Mouse (Mus musculus): ENCODE measurements around the gene Nbl1. TPM values are rescaled to one million over a fixed set of nuclear protein-coding genes. Genes with fewer than 3 reads are reported as not detected.
A peak's percentile ranks its signal among the peaks of the same experiment; 100 is the strongest.

Gene Nbl1
- polyA plus RNA-seq (2015; fragmentation: Nextera tagmentation; extraction: Ambion mirVana): 22.1 and 32.0 TPM in 2 replicates

GRCm38 (mm10) chr4:139092356-139093195, at the start of gene Nbl1:
Gene Nbl1, minus strand, starts transcription at chr4:139092993.
- Histone ChIP-seq H3K9ac (replicated peaks) (peak within 1 kb of the TSS; percentile 67), H3K4me2 (replicated peaks) (peak within 1 kb of the TSS; percentile 88), H3K36me3 (no peaks in the 10 kb centered on the region), H3K4me3 (replicated peaks) (peak within 1 kb of the TSS; percentile 53), H3K4me1 (replicated peaks) (peaks cover 23% of the 10 kb centered on the region), H3K27me3 (peaks cover 72% of the 10 kb centered on the region), H3K9me3 (no peaks in the 10 kb centered on the region), H3K27ac (peak within 1 kb of the TSS; percentile 55; the same call in 1 of the 2 replicates)
- under 1% methylated on average over 63 of the region's 105 CpGs for WGBS
- ATAC-seq: no peak

- H3K36me3 ChIP-seq: no peaks in the 10 kb centered on the region
- no peak overlapping the region for H3K4me3 ChIP-seq (replicated peaks)
- 73% methylated on average over 6 of the region's 6 CpGs for WGBS
- no peaks in the 10 kb centered on the region for H3K9me3 ChIP-seq
- peaks cover 5% of the 10 kb centered on the region; the same call in 1 of the 2 replicates for H3K4me1 ChIP-seq (replicated peaks)
- H3K4me2 ChIP-seq (replicated peaks): no peak overlapping the region
- no peak overlapping the region for H3K9ac ChIP-seq (replicated peaks)
- ATAC-seq: no peak
- no peak overlapping the region for H3K27ac ChIP-seq
- no peaks in the 10 kb centered on the region for H3K27me3 ChIP-seq
Observed at GRCm38 (mm10) chr4:139141785-139142184, 49.0 kb upstream of the Nbl1 start.

DNA sequence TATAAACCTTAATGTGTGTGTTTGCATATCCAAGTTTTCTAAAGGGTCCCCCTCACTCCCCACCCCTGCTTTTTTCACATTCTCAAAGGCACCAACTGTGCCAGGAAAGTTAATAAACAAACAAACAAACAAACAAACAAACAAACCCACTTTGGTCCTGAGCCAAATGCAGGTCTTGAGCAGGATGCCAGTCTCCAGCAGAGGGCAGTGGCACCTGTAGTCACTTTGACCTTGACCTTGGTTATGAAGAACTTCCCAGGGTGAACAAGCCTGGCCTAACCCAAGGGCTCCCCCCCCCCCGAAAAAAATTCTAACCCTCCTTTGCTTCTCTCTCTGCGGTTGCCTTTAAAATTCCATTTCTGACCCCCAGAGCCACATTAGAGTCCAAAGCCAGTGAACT, 47.5 kb upstream of the Nbl1 start:
- WGBS: 74% methylated on average over 2 of the region's 2 CpGs
- no peaks in the 10 kb centered on the region for H3K9me3 ChIP-seq
- no peak overlapping the region for H3K4me3 ChIP-seq (replicated peaks)
- no peaks in the 10 kb centered on the region for H3K27me3 ChIP-seq
- no peak overlapping the region for H3K4me2 ChIP-seq (replicated peaks)
- H3K9ac ChIP-seq (replicated peaks): no peak overlapping the region
- ATAC-seq: no peak
- H3K27ac ChIP-seq: no peak overlapping the region
- peaks cover 5% of the 10 kb centered on the region; the same call in 1 of the 2 replicates for H3K4me1 ChIP-seq (replicated peaks)
- no peaks in the 10 kb centered on the region for H3K36me3 ChIP-seq

DNA sequence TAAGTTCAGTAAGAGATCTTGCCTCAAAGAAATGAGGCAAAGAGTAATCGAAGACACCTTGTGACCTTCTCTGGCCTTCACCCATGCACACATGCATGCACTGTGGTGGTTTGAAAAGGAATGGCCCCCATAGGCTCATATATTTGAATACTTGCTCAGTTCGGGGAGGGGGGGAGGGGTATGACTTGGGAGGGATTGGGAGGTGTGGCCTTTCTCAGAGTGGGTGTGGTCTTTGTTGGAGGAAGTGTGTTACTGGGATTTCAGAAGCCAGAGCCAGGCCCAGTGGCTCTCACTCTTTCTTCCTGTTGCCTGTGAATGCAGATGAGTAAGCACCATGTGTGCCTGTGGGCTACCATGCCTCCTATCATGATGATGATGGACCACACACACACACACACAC, 43.2 kb upstream of the Nbl1 start:
- no peak overlapping the region for H3K9ac ChIP-seq (replicated peaks)
- H3K27ac ChIP-seq: no peak overlapping the region
- 82% methylated on average over 2 of the region's 2 CpGs for WGBS
- H3K36me3 ChIP-seq: no peaks in the 10 kb centered on the region
- H3K27me3 ChIP-seq: no peaks in the 10 kb centered on the region
- no peaks in the 10 kb centered on the region for H3K9me3 ChIP-seq
- H3K4me3 ChIP-seq (replicated peaks): no peak overlapping the region
- ATAC-seq: no peak
- H3K4me1 ChIP-seq (replicated peaks): peaks cover 6% of the 10 kb centered on the region
- no peak overlapping the region for H3K4me2 ChIP-seq (replicated peaks)

GRCm38 (mm10) chr4:139133109-139133508, 40.3 kb upstream of the Nbl1 start:
- Histone ChIP-seq H3K36me3 (no peaks in the 10 kb centered on the region), H3K4me1 (replicated peaks) (peaks cover 25% of the 10 kb centered on the region), H3K9ac (replicated peaks) (no peak overlapping the region), H3K4me2 (replicated peaks) (no peak overlapping the region), H3K4me3 (replicated peaks) (no peak overlapping the region), H3K9me3 (no peaks in the 10 kb centered on the region), H3K27me3 (no peaks in the 10 kb centered on the region), H3K27ac (no peak overlapping the region)
- no peak for ATAC-seq
- 84% methylated on average over 5 of the region's 5 CpGs for WGBS

GRCm38 (mm10) chr4:139131858-139132672, 39.3 kb upstream of the Nbl1 start:
- ATAC-seq: no peak
- 88% methylated on average over 14 of the region's 14 CpGs for WGBS
- H3K4me3 ChIP-seq (replicated peaks): peak overlapping the region; percentile 83

GRCm38 (mm10) chr4:139130701-139131549, 38.1 kb upstream of the Nbl1 start, which contains the start of gene Minos1:
Gene Minos1, minus strand, starts transcription at chr4:139131113.
- WGBS: under 1% methylated on average over 63 of the region's 63 CpGs

More at GRCm38 (mm10) chr4:139131858-139132672, 39.3 kb upstream of the Nbl1 start:
- Histone ChIP-seq H3K4me1 (replicated peaks) (peaks cover 26% of the 10 kb centered on the region), H3K4me2 (replicated peaks) (peak overlapping the region; percentile 97), H3K36me3 (no peaks in the 10 kb centered on the region), H3K9me3 (no peaks in the 10 kb centered on the region), H3K9ac (replicated peaks) (no peak overlapping the region), H3K27ac (no peak overlapping the region), H3K27me3 (no peaks in the 10 kb centered on the region)

GRCm38 (mm10) chr4:139129806-139130700, 37.3 kb upstream of the Nbl1 start:
- Histone ChIP-seq H3K9me3 (no peaks in the 10 kb centered on the region), H3K4me3 (replicated peaks) (peak overlapping the region; percentile 83), H3K9ac (replicated peaks) (peak overlapping the region; percentile 94), H3K4me1 (replicated peaks) (peaks cover 26% of the 10 kb centered on the region), H3K4me2 (replicated peaks) (peak overlapping the region; percentile 97), H3K27me3 (no peaks in the 10 kb centered on the region), H3K27ac (peak overlapping the region; percentile 87), H3K36me3 (0 out of 2 replicates have a peak, but pooled peaks cover 4% of the 10 kb centered on the region)
- no peak for ATAC-seq
- 2% methylated on average over 57 of the region's 57 CpGs for WGBS

More at GRCm38 (mm10) chr4:139130701-139131549, 38.1 kb upstream of the Nbl1 start, which contains the start of gene Minos1:
- Histone ChIP-seq H3K9ac (replicated peaks) (peak within 1 kb of the TSS; percentile 94), H3K4me2 (replicated peaks) (peak within 1 kb of the TSS; percentile 97), H3K36me3 (0 out of 2 replicates have a peak, but pooled peaks cover 4% of the 10 kb centered on the region), H3K27me3 (no peaks in the 10 kb centered on the region), H3K4me1 (replicated peaks) (peaks cover 26% of the 10 kb centered on the region), H3K27ac (peak within 1 kb of the TSS; percentile 87), H3K4me3 (replicated peaks) (peak within 1 kb of the TSS; percentile 83), H3K9me3 (no peaks in the 10 kb centered on the region)
- ATAC-seq: peak; percentile 98

DNA sequence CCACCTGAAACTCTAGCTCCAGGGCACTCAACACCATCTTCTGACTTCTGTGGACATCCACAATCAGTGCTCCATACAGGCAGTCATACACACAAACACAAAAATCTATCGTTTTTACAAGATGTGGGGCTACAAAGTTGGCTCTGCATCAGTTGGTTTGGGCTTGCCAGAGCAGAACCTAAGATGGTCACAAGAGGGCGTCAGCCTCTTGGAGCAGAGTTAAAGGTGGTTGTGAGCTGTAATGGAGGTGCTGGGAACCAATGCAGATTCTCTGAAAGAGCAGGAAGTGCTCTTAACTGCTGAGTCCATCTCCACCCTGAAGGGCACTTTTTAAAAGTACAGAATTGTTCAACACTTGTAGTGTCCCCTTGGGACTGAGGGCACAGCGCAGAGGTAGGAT, 33.7 kb upstream of the Nbl1 start:
- H3K36me3 ChIP-seq: 0 out of 2 replicates have a peak, but pooled peaks cover 4% of the 10 kb centered on the region
- H3K9ac ChIP-seq (replicated peaks): no peak overlapping the region
- peaks cover 21% of the 10 kb centered on the region for H3K4me1 ChIP-seq (replicated peaks)
- H3K4me3 ChIP-seq (replicated peaks): no peak overlapping the region
- no peaks in the 10 kb centered on the region for H3K27me3 ChIP-seq
- H3K9me3 ChIP-seq: no peaks in the 10 kb centered on the region
- H3K27ac ChIP-seq: no peak overlapping the region
- 88% methylated on average over 3 of the region's 3 CpGs for WGBS
- no peak overlapping the region for H3K4me2 ChIP-seq (replicated peaks)
- no peak for ATAC-seq

- H3K27me3 ChIP-seq: no peaks in the 10 kb centered on the region
- no peaks in the 10 kb centered on the region for H3K9me3 ChIP-seq
- H3K4me2 ChIP-seq (replicated peaks): no peak overlapping the region
- H3K27ac ChIP-seq: no peak overlapping the region
- no peak for ATAC-seq
- H3K9ac ChIP-seq (replicated peaks): no peak overlapping the region
- no peak overlapping the region for H3K4me3 ChIP-seq (replicated peaks)
- WGBS: 96% methylated on average over 6 of the region's 6 CpGs
- H3K4me1 ChIP-seq (replicated peaks): peaks cover 19% of the 10 kb centered on the region
- H3K36me3 ChIP-seq: 0 out of 2 replicates have a peak, but pooled peaks cover 4% of the 10 kb centered on the region
Observed at GRCm38 (mm10) chr4:139124940-139125339, 32.1 kb upstream of the Nbl1 start.
